Mouse (Mus musculus): ENCODE measurements around the gene Rere. TPM values are rescaled to one million over a fixed set of nuclear protein-coding genes. Genes with fewer than 3 reads are reported as not detected.

The Rere gene
- polyA plus RNA-seq, 2 experiments, result 4.8 to 5.1 TPM

- no peak overlapping the region for H3K27ac ChIP-seq
- H3K4me2 ChIP-seq (ENCODE audit: low read depth), result no peak overlapping the region
- no peaks in the 10 kb centered on the region for H3K9me3 ChIP-seq (ENCODE audit: control insufficient read depth, low read length)
- H3K4me3 ChIP-seq (ENCODE audit: insufficient read depth in 1 of 2, low read depth in 2 of 2, low read length in 2 of 2), result no peak overlapping the region
- H3K4me1 ChIP-seq (replicated peaks; ENCODE audit: control insufficient read depth in 2 of 2, insufficient read depth in 2 of 2, low read length in 1 of 2), result 0 out of 4 replicates have a peak, but pooled peaks cover 0 to 2% of the 10 kb centered on the region in 2 experiments
- no peak overlapping the region for H3K9ac ChIP-seq (replicated peaks)
- ATAC-seq (ENCODE audit: insufficient read depth) (no peak), DNase-seq (ENCODE audit: low read depth in 3 of 3, low spot score in 3 of 3) (no peak)
- WGBS (ENCODE audit: insufficient replicate concordance), result 78% methylated on average over 3 of the region's 3 CpGs
- no peaks in the 10 kb centered on the region for H3K36me3 ChIP-seq (replicated peaks; ENCODE audit: control insufficient read depth, insufficient read depth, low read depth)
- no peaks in the 10 kb centered on the region for H3K27me3 ChIP-seq (ENCODE audit: control insufficient read depth, insufficient read depth, low read length)
- TF ChIP-seq EP300 (IDR thresholded peaks at IDR 0.05; ENCODE audit: low read depth), result no peak
- peak; percentile 34; the same call in 1 of the 2 replicates for TF ChIP-seq CTCF (IDR thresholded peaks at IDR 0.05; ENCODE audit: low read depth)
Observed at GRCm38 (mm10) chr4:150291900-150292299, 10.5 kb downstream of the Rere start.

GRCm38 (mm10) chr4:150294870-150295269, 13.4 kb downstream of the Rere start:
- H3K36me3 ChIP-seq (replicated peaks; ENCODE audit: control insufficient read depth, insufficient read depth, low read depth), result no peaks in the 10 kb centered on the region
- no peak for ATAC-seq (ENCODE audit: insufficient read depth)
- H3K4me3 ChIP-seq (ENCODE audit: insufficient read depth in 1 of 2, low read depth in 2 of 2, low read length in 2 of 2), result no peak overlapping the region
- 75% methylated on average over 7 of the region's 7 CpGs for WGBS (ENCODE audit: insufficient replicate concordance)
- H3K9me3 ChIP-seq (ENCODE audit: control insufficient read depth, low read length), result no peaks in the 10 kb centered on the region
- H3K27me3 ChIP-seq (ENCODE audit: control insufficient read depth, insufficient read depth, low read length), result no peaks in the 10 kb centered on the region
- no peak for DNase-seq (ENCODE audit: low read depth in 3 of 3, low spot score in 3 of 3)
- no peak overlapping the region for H3K9ac ChIP-seq (replicated peaks)
- no peak overlapping the region for H3K4me2 ChIP-seq (ENCODE audit: low read depth)
- 0 out of 4 replicates have a peak, but pooled peaks cover 0 to 2% of the 10 kb centered on the region in 2 experiments for H3K4me1 ChIP-seq (replicated peaks; ENCODE audit: control insufficient read depth in 2 of 2, insufficient read depth in 2 of 2, low read length in 1 of 2)
- no peak for TF ChIP-seq EP300 (IDR thresholded peaks at IDR 0.05; ENCODE audit: low read depth)
- no peak for TF ChIP-seq CTCF (IDR thresholded peaks at IDR 0.05; ENCODE audit: low read depth)
- no peak overlapping the region for H3K27ac ChIP-seq

- DNase-seq (ENCODE audit: low read depth in 3 of 3, low spot score in 3 of 3) (no peak), ATAC-seq (ENCODE audit: insufficient read depth) (no peak)
- Histone ChIP-seq H3K9me3 (ENCODE audit: control insufficient read depth, low read length) (no peaks in the 10 kb centered on the region), H3K9ac (replicated peaks) (no peak overlapping the region), H3K36me3 (replicated peaks; ENCODE audit: control insufficient read depth, insufficient read depth, low read depth) (no peaks in the 10 kb centered on the region), H3K4me3 (ENCODE audit: insufficient read depth in 1 of 2, low read depth in 2 of 2, low read length in 2 of 2) (no peak overlapping the region), H3K27me3 (ENCODE audit: control insufficient read depth, insufficient read depth, low read length) (no peaks in the 10 kb centered on the region), H3K27ac (no peak overlapping the region), H3K4me1 (replicated peaks; ENCODE audit: control insufficient read depth in 2 of 2, insufficient read depth in 2 of 2, low read length in 1 of 2) (0 out of 4 replicates have a peak, but pooled peaks cover 0 to 2% of the 10 kb centered on the region in 2 experiments), H3K4me2 (ENCODE audit: low read depth) (no peak overlapping the region)
- 90% methylated on average over 7 of the region's 7 CpGs for WGBS (ENCODE audit: insufficient replicate concordance)
- TF ChIP-seq CTCF (IDR thresholded peaks at IDR 0.05; ENCODE audit: low read depth) (peak; percentile 45), EP300 (IDR thresholded peaks at IDR 0.05; ENCODE audit: low read depth) (no peak)
Observed at GRCm38 (mm10) chr4:150295966-150296365, 14.5 kb downstream of the Rere start.

DNA sequence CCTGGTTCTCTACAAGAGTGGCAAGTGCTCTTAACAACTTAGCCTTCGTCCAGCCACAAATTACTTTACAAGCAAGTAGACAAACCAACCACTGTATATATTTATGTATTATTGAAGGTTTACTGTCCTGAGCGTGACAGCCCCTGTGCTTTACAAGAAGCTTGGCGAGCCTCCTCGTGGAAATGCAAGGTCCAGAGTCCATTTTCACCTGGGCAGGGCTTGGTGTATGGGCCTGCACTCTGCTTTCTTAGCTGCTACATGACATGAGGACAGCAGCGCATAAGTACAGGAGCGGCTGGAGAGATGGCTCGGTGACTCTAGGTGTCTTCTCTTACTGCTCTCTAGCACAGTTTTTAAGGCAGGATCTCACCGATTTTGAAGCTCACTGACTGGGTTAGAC, 21.3 kb downstream of the Rere start:
- Histone ChIP-seq H3K27me3 (ENCODE audit: control insufficient read depth, insufficient read depth, low read length) (no peaks in the 10 kb centered on the region), H3K36me3 (replicated peaks; ENCODE audit: control insufficient read depth, insufficient read depth, low read depth) (no peaks in the 10 kb centered on the region), H3K27ac (no peak overlapping the region), H3K4me2 (ENCODE audit: low read depth) (no peak overlapping the region), H3K9ac (replicated peaks) (no peak overlapping the region), H3K9me3 (ENCODE audit: control insufficient read depth, low read length) (no peaks in the 10 kb centered on the region), H3K4me1 (replicated peaks; ENCODE audit: control insufficient read depth in 2 of 2, insufficient read depth in 2 of 2, low read length in 1 of 2) (0 out of 4 replicates have a peak, but pooled peaks cover 0 to 2% of the 10 kb centered on the region in 2 experiments), H3K4me3 (ENCODE audit: insufficient read depth in 1 of 2, low read depth in 2 of 2, low read length in 2 of 2) (no peak overlapping the region)
- WGBS (ENCODE audit: insufficient replicate concordance), result 68% methylated on average over 8 of the region's 8 CpGs
- DNase-seq (ENCODE audit: low read depth in 3 of 3, low spot score in 3 of 3), result no peak
- TF ChIP-seq EP300 (IDR thresholded peaks at IDR 0.05; ENCODE audit: low read depth), result no peak
- TF ChIP-seq CTCF (IDR thresholded peaks at IDR 0.05; ENCODE audit: low read depth), result no peak
- ATAC-seq (ENCODE audit: insufficient read depth), result no peak

DNA sequence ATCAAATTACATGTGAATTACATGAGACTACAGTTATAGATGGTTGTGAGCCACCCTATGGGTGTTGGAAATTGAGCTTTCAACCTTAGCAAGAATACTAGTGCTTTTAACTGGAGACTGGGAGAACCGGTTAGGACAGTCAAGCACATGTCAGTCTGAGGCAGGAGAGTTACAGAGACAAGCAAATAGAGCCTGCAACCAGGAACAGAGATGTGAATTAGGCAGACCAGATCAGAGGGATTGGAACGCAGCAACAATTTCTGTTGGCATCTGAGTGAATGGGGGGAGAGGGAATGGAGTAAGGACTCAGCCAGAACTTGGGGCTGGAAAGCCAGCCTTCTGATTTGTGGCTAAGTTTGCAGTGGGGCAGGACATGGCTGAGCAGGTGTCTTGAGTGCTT, 25.3 kb downstream of the Rere start:
- Histone ChIP-seq H3K9ac (replicated peaks) (no peak overlapping the region), H3K4me3 (ENCODE audit: insufficient read depth in 1 of 2, low read depth in 2 of 2, low read length in 2 of 2) (no peak overlapping the region), H3K27ac (no peak overlapping the region), H3K9me3 (ENCODE audit: control insufficient read depth, low read length) (no peaks in the 10 kb centered on the region), H3K36me3 (replicated peaks; ENCODE audit: control insufficient read depth, insufficient read depth, low read depth) (no peaks in the 10 kb centered on the region), H3K4me1 (replicated peaks; ENCODE audit: control insufficient read depth in 2 of 2, insufficient read depth in 2 of 2, low read length in 1 of 2) (0 out of 4 replicates have a peak, but pooled peaks cover 0 to 4% of the 10 kb centered on the region in 2 experiments), H3K4me2 (ENCODE audit: low read depth) (no peak overlapping the region), H3K27me3 (ENCODE audit: control insufficient read depth, insufficient read depth, low read length) (no peaks in the 10 kb centered on the region)
- DNase-seq (ENCODE audit: low read depth in 3 of 3, low spot score in 3 of 3), result no peak
- TF ChIP-seq EP300 (IDR thresholded peaks at IDR 0.05; ENCODE audit: low read depth) (no peak), CTCF (IDR thresholded peaks at IDR 0.05; ENCODE audit: low read depth) (no peak)
- WGBS (ENCODE audit: insufficient replicate concordance), result 72% methylated on average over 2 of the region's 2 CpGs
- no peak for ATAC-seq (ENCODE audit: insufficient read depth)

All from liver, embryonic 14.5 days (tissue).